Mouse (Mus musculus): ENCODE data around the gene Tpcn1. TPM values are rescaled to one million over a fixed set of nuclear protein-coding genes. Genes with fewer than 3 reads are reported as not detected.
"Not testable (repeated sequence)": the region's sequence is repeated elsewhere in the genome, so short reads cannot be mapped to it uniquely, and the experiment has no call there.

The Tpcn1 gene
- polyA plus RNA-seq, 1 experiment from 2014 or later: 17.2 TPM

GRCm38 (mm10) chr5:120510982-120511642, 77.4 kb downstream of the Tpcn1 start, which contains the start of gene Slc8b1:
Slc8b1 (plus strand) TSS chr5:120511168.
- Histone ChIP-seq H3K27ac (no peak within 1 kb of the TSS), H3K36me3 (no peaks in the 10 kb centered on the region), H3K9ac (replicated peaks) (peak within 1 kb of the TSS; percentile 44; the same call in 1 of the 2 replicates), H3K9me3 (no peaks in the 10 kb centered on the region), H3K27me3 (peaks cover 8% of the 10 kb centered on the region), H3K4me3 (replicated peaks) (peak within 1 kb of the TSS; percentile 51), H3K4me1 (replicated peaks) (peaks cover 45% of the 10 kb centered on the region), H3K4me2 (peak within 1 kb of the TSS; percentile 69)
- ATAC-seq (ENCODE audit: insufficient number of reproducible peaks, insufficient read depth, low FRiP score, low TSS enrichment, low read depth): peak; percentile 80
- 2% methylated on average over 36 of the region's 36 CpGs for WGBS

DNA sequence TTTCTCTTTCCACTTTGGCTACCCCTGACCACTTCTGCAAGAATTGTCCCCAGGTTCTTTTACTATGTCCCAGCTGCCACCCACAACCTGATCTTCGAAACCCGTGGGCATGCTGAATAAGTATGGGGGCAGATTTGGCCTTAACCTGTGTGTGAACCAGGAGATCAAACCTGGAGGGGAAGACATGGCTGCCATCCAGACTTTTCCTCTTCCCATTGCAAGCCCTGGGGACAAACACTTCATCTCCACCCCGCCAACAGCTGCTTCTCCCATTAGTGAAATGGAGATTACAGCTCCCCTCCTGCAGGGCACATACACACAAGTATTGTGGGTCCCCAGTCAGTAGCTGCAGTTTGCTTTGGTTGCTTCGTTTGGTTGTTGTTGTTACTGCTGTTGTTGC, 81.2 kb downstream of the Tpcn1 start:
- Histone ChIP-seq H3K4me1 (replicated peaks) (peaks cover 32% of the 10 kb centered on the region), H3K27ac (no peak overlapping the region), H3K27me3 (peaks cover 7% of the 10 kb centered on the region), H3K9ac (replicated peaks) (no peak overlapping the region), H3K4me3 (replicated peaks) (no peak overlapping the region), H3K36me3 (no peaks in the 10 kb centered on the region), H3K9me3 (no peaks in the 10 kb centered on the region), H3K4me2 (no peak overlapping the region)
- 55% methylated on average over 4 of the region's 4 CpGs for WGBS
- ATAC-seq (ENCODE audit: insufficient number of reproducible peaks, insufficient read depth, low FRiP score, low TSS enrichment, low read depth): no peak

- ATAC-seq (ENCODE audit: insufficient number of reproducible peaks, insufficient read depth, low FRiP score, low TSS enrichment, low read depth): no peak
- H3K9me3 ChIP-seq: no peaks in the 10 kb centered on the region
- H3K4me3 ChIP-seq (replicated peaks): no peak overlapping the region
- 61% methylated on average over 9 of the region's 9 CpGs for WGBS
- peaks cover 34% of the 10 kb centered on the region for H3K4me1 ChIP-seq (replicated peaks)
- no peaks in the 10 kb centered on the region; the same call in 1 of the 2 replicates for H3K27me3 ChIP-seq
- H3K9ac ChIP-seq (replicated peaks): no peak overlapping the region
- no peaks in the 10 kb centered on the region for H3K36me3 ChIP-seq
- no peak overlapping the region for H3K27ac ChIP-seq
- H3K4me2 ChIP-seq: no peak overlapping the region
Measured at GRCm38 (mm10) chr5:120506490-120506889, 82.0 kb downstream of the Tpcn1 start.

- H3K27ac ChIP-seq: no peak overlapping the region
- no peak overlapping the region for H3K4me3 ChIP-seq (replicated peaks)
- H3K9me3 ChIP-seq: no peaks in the 10 kb centered on the region
- H3K4me1 ChIP-seq (replicated peaks): peaks cover 30% of the 10 kb centered on the region
- WGBS: 68% methylated on average over 9 of the region's 9 CpGs
- no peak for ATAC-seq (ENCODE audit: insufficient number of reproducible peaks, insufficient read depth, low FRiP score, low TSS enrichment, low read depth)
- H3K4me2 ChIP-seq: peak overlapping the region; percentile 27; the same call in 1 of the 2 replicates
- H3K27me3 ChIP-seq: no peaks in the 10 kb centered on the region
- no peaks in the 10 kb centered on the region for H3K36me3 ChIP-seq
- H3K9ac ChIP-seq (replicated peaks): no peak overlapping the region
Measured at GRCm38 (mm10) chr5:120505781-120506180, 82.7 kb downstream of the Tpcn1 start.

DNA sequence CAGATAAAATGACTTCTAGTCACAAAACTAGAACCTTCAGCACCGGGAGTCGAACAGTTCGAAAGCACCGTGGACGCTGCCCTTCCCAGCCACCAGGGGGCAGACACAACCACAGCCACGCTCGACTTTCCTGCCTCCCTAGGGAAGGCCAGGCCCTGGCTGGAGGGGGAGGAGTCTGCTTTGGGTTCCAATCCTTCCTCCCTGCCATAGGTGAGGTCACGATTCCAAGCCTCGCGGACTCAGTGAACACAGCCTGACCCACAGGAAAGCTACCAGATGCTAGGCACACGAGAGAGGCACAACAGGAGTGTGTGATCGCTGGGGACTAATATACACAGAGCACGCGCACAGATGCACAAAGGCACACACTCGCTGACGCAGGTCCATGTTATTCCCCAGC, 83.1 kb downstream of the Tpcn1 start:
- Histone ChIP-seq H3K27ac (no peak overlapping the region), H3K9ac (replicated peaks) (no peak overlapping the region), H3K36me3 (no peaks in the 10 kb centered on the region), H3K4me1 (replicated peaks) (peaks cover 26% of the 10 kb centered on the region), H3K27me3 (no peaks in the 10 kb centered on the region), H3K9me3 (no peaks in the 10 kb centered on the region), H3K4me2 (peak overlapping the region; percentile 27), H3K4me3 (replicated peaks) (no peak overlapping the region)
- ATAC-seq (ENCODE audit: insufficient number of reproducible peaks, insufficient read depth, low FRiP score, low TSS enrichment, low read depth): no peak
- 23% methylated on average over 16 of the region's 16 CpGs for WGBS

DNA sequence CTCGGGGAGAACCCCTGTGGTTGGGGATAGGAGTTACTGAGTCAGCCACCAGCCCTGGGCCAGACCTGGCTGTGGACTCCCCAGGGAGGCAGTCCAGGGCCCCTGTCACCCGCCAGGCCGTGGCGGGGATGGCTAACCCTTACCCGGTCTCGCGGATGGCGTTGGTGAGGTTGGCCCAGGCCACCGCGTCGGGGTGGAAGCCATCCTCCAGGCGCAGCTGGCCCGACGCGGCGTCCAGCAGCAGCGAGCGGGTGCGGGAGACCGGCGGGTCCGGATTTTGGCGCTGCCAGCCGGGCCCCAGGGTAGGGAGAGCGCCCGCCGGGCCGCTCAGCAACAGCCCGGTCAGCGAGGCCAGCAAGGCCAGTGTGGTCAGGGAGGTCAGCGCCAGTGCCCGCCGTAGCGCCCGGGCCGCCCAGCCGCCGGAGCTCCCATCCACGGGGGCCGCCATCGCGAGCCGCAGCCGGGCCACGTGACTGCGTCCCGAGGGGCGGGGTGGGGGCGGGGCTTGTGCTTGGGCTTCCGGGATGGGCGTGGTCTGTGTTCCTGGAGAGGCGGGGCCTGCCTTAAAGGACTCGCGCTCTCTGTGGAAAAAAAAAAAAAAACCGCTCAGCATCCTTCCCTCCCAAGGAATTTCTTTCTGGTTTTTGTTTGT, 85.2 kb downstream of the Tpcn1 start, which contains the start of gene Plbd2:
TSS of gene Plbd2 (minus strand) at position 482 of the 652 bp plus-strand sequence.
- Histone ChIP-seq H3K4me2 (peak within 1 kb of the TSS; percentile 98), H3K36me3 (peaks cover 10% of the 10 kb centered on the region), H3K27me3 (no peaks in the 10 kb centered on the region), H3K9ac (replicated peaks) (peak within 1 kb of the TSS; percentile 85), H3K4me3 (replicated peaks) (peak within 1 kb of the TSS; percentile 85), H3K4me1 (replicated peaks) (peaks cover 26% of the 10 kb centered on the region), H3K27ac (no peak within 1 kb of the TSS), H3K9me3 (no peaks in the 10 kb centered on the region)
- WGBS: under 1% methylated on average over 49 of the region's 55 CpGs
- peak; percentile 56 for ATAC-seq (ENCODE audit: insufficient number of reproducible peaks, insufficient read depth, low FRiP score, low TSS enrichment, low read depth)

- Histone ChIP-seq H3K4me2 (peak overlapping the region; percentile 98), H3K9ac (replicated peaks) (peak overlapping the region; percentile 85), H3K9me3 (no peaks in the 10 kb centered on the region), H3K27ac (no peak overlapping the region), H3K36me3 (peaks cover 13% of the 10 kb centered on the region), H3K27me3 (no peaks in the 10 kb centered on the region), H3K4me1 (replicated peaks) (peaks cover 26% of the 10 kb centered on the region), H3K4me3 (replicated peaks) (peak overlapping the region; percentile 85)
- WGBS: 10% methylated on average over 12 of the region's 12 CpGs
- ATAC-seq (ENCODE audit: insufficient number of reproducible peaks, insufficient read depth, low FRiP score, low TSS enrichment, low read depth): no peak
Measured at GRCm38 (mm10) chr5:120502675-120503143, 85.8 kb downstream of the Tpcn1 start.

DNA sequence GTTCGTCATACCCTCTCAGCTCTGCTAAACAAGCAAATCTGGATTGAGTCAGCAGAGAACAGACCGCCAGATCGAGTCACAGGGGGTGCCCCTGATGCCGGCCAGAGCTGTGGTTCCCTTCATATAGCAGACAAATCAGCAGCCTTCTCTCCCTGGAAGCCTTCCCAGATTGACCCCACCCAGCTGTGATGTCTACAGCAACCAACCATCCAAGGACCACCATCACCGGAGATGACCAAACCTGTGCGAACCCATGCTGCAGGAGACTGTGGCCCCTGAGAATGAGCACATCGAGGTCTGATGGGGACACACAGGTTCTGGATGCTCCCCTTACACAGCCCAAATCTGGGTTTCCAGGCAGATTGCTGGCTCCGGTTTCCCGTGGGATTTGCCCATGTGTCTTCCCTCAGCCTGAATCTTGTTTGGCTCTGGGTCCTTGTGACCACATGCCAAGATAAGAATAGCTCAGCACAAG, 86.3 kb downstream of the Tpcn1 start:
- 59% methylated on average over 9 of the region's 9 CpGs for WGBS
- no peaks in the 10 kb centered on the region for H3K27me3 ChIP-seq
- no peaks in the 10 kb centered on the region for H3K9me3 ChIP-seq
- ATAC-seq (ENCODE audit: insufficient number of reproducible peaks, insufficient read depth, low FRiP score, low TSS enrichment, low read depth): no peak
- peaks cover 18% of the 10 kb centered on the region for H3K36me3 ChIP-seq
- peak overlapping the region; percentile 85 for H3K4me3 ChIP-seq (replicated peaks)
- peak overlapping the region; percentile 85 for H3K9ac ChIP-seq (replicated peaks)
- H3K27ac ChIP-seq: no peak overlapping the region
- H3K4me2 ChIP-seq: peak overlapping the region; percentile 98
- H3K4me1 ChIP-seq (replicated peaks): peaks cover 26% of the 10 kb centered on the region

DNA sequence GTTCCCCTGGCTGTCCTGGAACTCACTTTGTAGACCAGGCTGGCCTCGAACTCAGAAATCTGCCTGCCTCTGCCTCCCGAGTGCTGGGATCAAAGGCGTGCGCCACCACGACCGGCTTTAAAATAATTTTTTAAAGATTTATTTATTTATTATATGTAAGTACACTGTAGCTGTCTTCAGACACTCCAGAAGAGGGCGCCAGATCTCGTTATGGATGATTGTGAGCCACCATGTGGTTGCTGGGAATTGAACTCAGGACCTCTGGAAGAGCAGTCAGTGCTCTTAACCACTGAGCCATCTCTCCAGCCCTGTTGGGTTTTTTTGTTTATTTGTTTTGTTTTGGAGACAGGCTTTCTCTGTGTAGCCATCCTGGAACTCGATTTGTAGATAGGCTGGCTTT, 87.9 kb downstream of the Tpcn1 start:
- H3K27me3 ChIP-seq; H3K27ac ChIP-seq; H3K4me3 ChIP-seq (replicated peaks); ATAC-seq (ENCODE audit: insufficient number of reproducible peaks, insufficient read depth, low FRiP score, low TSS enrichment, low read depth); H3K9ac ChIP-seq (replicated peaks); H3K9me3 ChIP-seq; H3K4me2 ChIP-seq: not testable (repeated sequence)
- peaks cover 19% of the 10 kb centered on the region for H3K4me1 ChIP-seq (replicated peaks)
- 85% methylated on average over 9 of the region's 9 CpGs for whole genome bisulfite sequencing
- peaks cover 30% of the 10 kb centered on the region for H3K36me3 ChIP-seq

- Histone ChIP-seq H3K36me3 (peaks cover 37% of the 10 kb centered on the region), H3K9ac (replicated peaks) (no peak overlapping the region), H3K4me1 (replicated peaks) (peaks cover 15% of the 10 kb centered on the region), H3K9me3 (no peaks in the 10 kb centered on the region), H3K4me2 (no peak overlapping the region), H3K27ac (no peak overlapping the region), H3K27me3 (no peaks in the 10 kb centered on the region), H3K4me3 (replicated peaks) (no peak overlapping the region)
- no peak for ATAC-seq (ENCODE audit: insufficient number of reproducible peaks, insufficient read depth, low FRiP score, low TSS enrichment, low read depth)
- 74% methylated on average over 4 of the region's 4 CpGs for WGBS
Measured at GRCm38 (mm10) chr5:120499202-120499601, 89.3 kb downstream of the Tpcn1 start.

DNA sequence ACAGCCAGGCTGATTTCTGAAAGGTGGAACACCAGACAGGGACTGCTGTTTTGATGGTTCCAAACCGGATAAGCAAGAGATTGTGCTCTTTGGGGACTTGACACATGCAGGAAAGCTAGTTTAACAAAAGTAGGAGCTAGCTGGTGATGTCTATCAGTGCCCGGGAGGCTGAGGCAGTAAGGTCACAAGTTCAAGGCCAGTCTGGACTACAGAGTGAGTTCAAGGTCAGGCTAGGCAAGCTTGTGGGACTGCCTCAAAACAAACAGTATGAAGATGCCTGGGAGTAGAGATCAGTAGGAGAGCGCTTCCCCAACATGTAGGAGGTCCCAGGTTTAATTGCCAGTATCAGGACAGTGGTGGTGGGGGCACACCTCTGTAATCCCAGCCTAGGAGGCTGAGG, 91.4 kb downstream of the Tpcn1 start:
- Histone ChIP-seq H3K4me3 (replicated peaks) (no peak overlapping the region), H3K27ac (no peak overlapping the region), H3K4me2 (no peak overlapping the region), H3K27me3 (no peaks in the 10 kb centered on the region), H3K36me3 (peaks cover 59% of the 10 kb centered on the region), H3K9ac (replicated peaks) (no peak overlapping the region), H3K4me1 (replicated peaks) (peaks cover 4% of the 10 kb centered on the region), H3K9me3 (no peaks in the 10 kb centered on the region)
- no peak for ATAC-seq (ENCODE audit: insufficient number of reproducible peaks, insufficient read depth, low FRiP score, low TSS enrichment, low read depth)
- WGBS: 94% methylated on average over 3 of the region's 3 CpGs

Measured in limb, embryonic 12.5 days (tissue).